Comparison of ENCODE assay signal across 16 mouse cellular contexts in genomic region chr3:88630018-88630417, GRCm38 (mm10). TPM values are rescaled to one million over a fixed set of nuclear protein-coding genes. Genes with fewer than 3 reads are reported as not detected.
DNase-seq lines count a peak whose midpoint lies in the region; ATAC-seq and TF ChIP-seq lines count a peak whose summit lies in the region.
"Had no signal": no experiment of that assay in that cellular context is flagged by ENCODE, and none has a peak within 500 bp of the region (broad histone marks: within the 10 kb centered on the region; RNA-seq: fewer than 3 reads in every experiment).

No protein-coding gene starts in this region.

- TF ChIP-seq CTCF in left cerebral cortex, adult 2 months (IDR thresholded peaks at IDR 0.05), result no peak
- TF ChIP-seq CTCF in intestine, postnatal 0 days (IDR thresholded peaks at IDR 0.05; ENCODE audit: low read depth), result no peak

- H3K36me3 ChIP-seq in heart, embryonic 11.5 days (ENCODE audit: control insufficient read depth, insufficient read depth, low read length), result peaks cover 41% of the 10 kb centered on the region
- peaks cover 54% of the 10 kb centered on the region for H3K36me3 ChIP-seq in intestine, postnatal 0 days (ENCODE audit: control insufficient read depth, insufficient read depth)

- no peaks in the 10 kb centered on the region for H3K9me3 ChIP-seq in heart, embryonic 11.5 days (replicated peaks; ENCODE audit: control insufficient read depth, low read length)
- H3K9me3 ChIP-seq in intestine, postnatal 0 days (ENCODE audit: control insufficient read depth), result no peaks in the 10 kb centered on the region

- ATAC-seq in heart, embryonic 11.5 days (replicated peaks; ENCODE audit: insufficient number of reproducible peaks, low FRiP score, low TSS enrichment), result no peak
- ATAC-seq in intestine, postnatal 0 days, result no peak
- ATAC-seq: inflammation-experienced regulatory T-cells, adult 6 months had no signal

- DNase-seq in heart, postnatal 14 days, result no peak
- no peak for DNase-seq in left cerebral cortex, adult 2 months (ENCODE audit: extremely low spot score in 1 of 2, low spot score in 2 of 2)
- no peak for DNase-seq in left cerebral cortex, adult 9 months (ENCODE audit: low spot score in 2 of 2)
- DNase-seq in brain, adult 2 months (ENCODE audit: low read depth, low spot score), result peak; percentile 61
- no peak for DNase-seq in testis, postnatal 14 days (ENCODE audit: low spot score)
- DNase-seq in adrenal gland, postnatal 4 days (ENCODE audit: low spot score in 2 of 2), result no peak
- DNase-seq: cerebellum, postnatal 10 days; right cerebral cortex, postnatal 4 days had no signal

- 37% methylated on average over 9 of the region's 9 CpGs for WGBS in heart, embryonic 11.5 days (ENCODE audit: insufficient replicate concordance)
- 76% methylated on average over 9 of the region's 9 CpGs for WGBS in intestine, postnatal 0 days

- peaks cover 65% of the 10 kb centered on the region for H3K4me1 ChIP-seq in heart, embryonic 11.5 days (ENCODE audit: control insufficient read depth, insufficient read depth, low read length)
- H3K4me1 ChIP-seq in intestine, postnatal 0 days (replicated peaks; ENCODE audit: control insufficient read depth, insufficient read depth, low read length), result no peaks in the 10 kb centered on the region

- intact Hi-C loops in heart, postnatal 14 days (cut with DNase I), result no loop called here
- intact Hi-C loops in left cerebral cortex, adult 2 months (cut with DNase I), result no loop called here

- H3K4me3 ChIP-seq in heart, embryonic 11.5 days (ENCODE audit: low read depth, low read length), result no peak overlapping the region
- H3K4me3 ChIP-seq in left cerebral cortex, adult 2 months, result peak overlapping the region; percentile 59
- H3K4me3 ChIP-seq in intestine, postnatal 0 days (ENCODE audit: low read depth, low read length), result no peak overlapping the region
- H3K4me3 ChIP-seq: erythroblast, embryonic 14.5 days had no signal

- peak overlapping the region; percentile 25 for H3K27ac ChIP-seq in heart, embryonic 11.5 days (ENCODE audit: low read depth, low read length)
- peak overlapping the region; percentile 98 for H3K27ac ChIP-seq in left cerebral cortex, adult 2 months
- H3K27ac ChIP-seq in intestine, postnatal 0 days (ENCODE audit: low read depth, low read length), result 0 out of 2 replicates have a peak overlapping the region, but pooled peaks have one; percentile 21

- no peak overlapping the region for H3K9ac ChIP-seq in heart, embryonic 11.5 days (ENCODE audit: low read depth, low read length)
- H3K9ac ChIP-seq in intestine, postnatal 0 days (ENCODE audit: low read depth, low read length), result no peak overlapping the region

- H3K27me3 ChIP-seq in heart, embryonic 11.5 days (ENCODE audit: control insufficient read depth, insufficient read depth, low read length), result no peaks in the 10 kb centered on the region
- no peaks in the 10 kb centered on the region for H3K27me3 ChIP-seq in intestine, postnatal 0 days (replicated peaks; ENCODE audit: control insufficient read depth, insufficient read depth, low read length)

- peak overlapping the region; percentile 2; the same call in 1 of the 2 replicates for H3K4me2 ChIP-seq in heart, embryonic 11.5 days
- H3K4me2 ChIP-seq in intestine, postnatal 0 days (replicated peaks; ENCODE audit: low read depth), result no peak overlapping the region

RNA-seq across cellular contexts. Expression of gene Rxfp4, which starts 22.9 kb away (rescaled TPM):
- not detected in 2 replicates for polyA plus RNA-seq in heart, embryonic 11.5 days (2014; fragmentation: Nextera tagmentation; extraction: Ambion mirVana)
- total RNA-seq in heart, postnatal 14 days (2021), result not detected
- total RNA-seq in left cerebral cortex, adult 2 months (2021), result not detected
- polyA plus RNA-seq in intestine, postnatal 0 days (2015; fragmentation: Nextera tagmentation; extraction: Ambion mirVana), result not detected in 2 replicates
- not detected for total RNA-seq in adrenal gland, postnatal 4 days (2021)
- total RNA-seq: gastrocnemius, adult 18-20 months; left cerebral cortex, adult 18-20 months; megakaryocyte progenitor cell, adult 5-6 weeks had no signal
- polyA plus RNA-seq: erythroblast, embryonic 14.5 days; inflammation-experienced regulatory T-cells, adult 6 months; neural tube, embryonic 14.5 days had no signal

RNA-seq across cellular contexts. Expression of gene Arhgef2, which starts 24.3 kb away (rescaled TPM):
- 91.4 and 102 TPM in 2 replicates for polyA plus RNA-seq in heart, embryonic 11.5 days (2014; fragmentation: Nextera tagmentation; extraction: Ambion mirVana)
- 10 to 100 TPM; 71.1 to 71.5 TPM for total RNA-seq in heart, postnatal 14 days (2021)
- total RNA-seq in left cerebral cortex, adult 2 months (2021), result 100 to 1,000 TPM; 239 to 266 TPM
- 21.6 and 22.1 TPM in 2 replicates for polyA plus RNA-seq in intestine, postnatal 0 days (2015; fragmentation: Nextera tagmentation; extraction: Ambion mirVana)
- total RNA-seq in adrenal gland, postnatal 4 days (2021), result 10 to 100 TPM; 65.7 to 77.0 TPM

RNA-seq across cellular contexts. Expression of gene Ssr2, which starts 54.3 kb away (rescaled TPM):
- polyA plus RNA-seq in heart, embryonic 11.5 days (2014; fragmentation: Nextera tagmentation; extraction: Ambion mirVana), result 206 and 229 TPM in 2 replicates
- total RNA-seq in heart, postnatal 14 days (2021), result 100 to 1,000 TPM in 1 of 2 experiments, 10 to 100 TPM in 1; 95.9 to 108 TPM
- total RNA-seq in left cerebral cortex, adult 2 months (2021), result 10 to 100 TPM; 90.2 to 90.3 TPM
- polyA plus RNA-seq in intestine, postnatal 0 days (2015; fragmentation: Nextera tagmentation; extraction: Ambion mirVana), result 249 and 268 TPM in 2 replicates
- 100 to 1,000 TPM; 240 to 260 TPM for total RNA-seq in adrenal gland, postnatal 4 days (2021)

RNA-seq across cellular contexts. Expression of gene Khdc4, which starts 55.6 kb away (rescaled TPM):
- 68.2 and 69.8 TPM in 2 replicates for polyA plus RNA-seq in heart, embryonic 11.5 days (2014; fragmentation: Nextera tagmentation; extraction: Ambion mirVana)
- total RNA-seq in heart, postnatal 14 days (2021), result 10 to 100 TPM; 36.9 to 40.5 TPM
- 10 to 100 TPM; 55.3 to 59.3 TPM for total RNA-seq in left cerebral cortex, adult 2 months (2021)
- 35.7 and 38.6 TPM in 2 replicates for polyA plus RNA-seq in intestine, postnatal 0 days (2015; fragmentation: Nextera tagmentation; extraction: Ambion mirVana)
- 10 to 100 TPM; 88.1 to 93.5 TPM for total RNA-seq in adrenal gland, postnatal 4 days (2021)

Comparison
In these comparisons a context has a peak if more than half of its experiments do, and no peak if none do; other contexts are left out.
1. H3K27ac ChIP-seq: peak in every context shown above with its lines; median percentile 98 in left cerebral cortex, adult 2 months; 25 in heart, embryonic 11.5 days; 21 in intestine, postnatal 0 days.